Mouse (Mus musculus): Measurements from ENCODE around the gene Pdzd2. TPM values are rescaled to one million over a fixed set of nuclear protein-coding genes. Genes with fewer than 3 reads are reported as not detected.

Gene Pdzd2
- polyA plus RNA-seq, 1 experiment: 19.8 TPM

DNA sequence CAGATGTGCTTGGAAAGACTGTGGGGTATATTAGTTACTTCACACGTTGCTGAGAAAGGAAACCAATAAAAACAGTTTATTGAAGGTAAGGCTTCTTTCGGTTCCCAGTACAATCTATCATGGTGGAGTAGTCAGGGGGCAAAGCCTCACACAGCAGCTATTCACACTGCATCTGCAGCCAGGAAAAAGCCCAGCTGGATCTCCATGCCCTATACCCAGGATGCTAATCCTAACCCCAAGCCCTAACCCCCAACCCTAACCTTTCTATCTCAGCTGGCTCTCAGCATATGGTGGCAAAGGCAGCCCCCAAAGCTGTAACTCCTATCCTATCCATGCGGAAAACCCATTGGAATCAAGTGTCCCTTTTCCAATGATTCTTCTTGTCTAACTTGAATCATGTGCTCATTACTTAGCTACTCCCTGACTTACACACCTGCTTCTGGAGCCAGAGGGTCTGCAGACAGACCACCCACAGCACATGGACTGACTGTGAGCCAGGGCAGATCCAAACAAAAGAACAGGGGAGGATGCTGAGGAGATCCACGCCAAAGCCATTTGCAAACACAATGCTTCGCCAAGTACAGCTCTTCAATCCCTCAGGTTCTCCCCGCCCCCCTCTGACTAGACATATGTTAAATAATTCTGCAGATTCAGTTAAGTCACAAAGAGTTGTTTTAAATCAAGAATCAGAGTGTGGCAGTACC, 83.6 kb downstream of the Pdzd2 start:
- Histone ChIP-seq H3K4me1 (ENCODE audit: control insufficient read depth, insufficient read depth, low read length) (peaks cover 2% of the 10 kb centered on the region; the same call in 1 of the 2 replicates), H3K27ac (ENCODE audit: insufficient read depth, low read length) (no peak overlapping the region), H3K4me3 (ENCODE audit: insufficient read depth, low read length) (no peak overlapping the region)
- no peak for TF ChIP-seq POLR2A (IDR thresholded peaks at IDR 0.05; ENCODE audit: extremely low read depth, insufficient read depth, low read length)
- TF ChIP-seq CTCF (IDR thresholded peaks at IDR 0.05; ENCODE audit: extremely low read depth, insufficient read depth, low read length): no peak

DNA sequence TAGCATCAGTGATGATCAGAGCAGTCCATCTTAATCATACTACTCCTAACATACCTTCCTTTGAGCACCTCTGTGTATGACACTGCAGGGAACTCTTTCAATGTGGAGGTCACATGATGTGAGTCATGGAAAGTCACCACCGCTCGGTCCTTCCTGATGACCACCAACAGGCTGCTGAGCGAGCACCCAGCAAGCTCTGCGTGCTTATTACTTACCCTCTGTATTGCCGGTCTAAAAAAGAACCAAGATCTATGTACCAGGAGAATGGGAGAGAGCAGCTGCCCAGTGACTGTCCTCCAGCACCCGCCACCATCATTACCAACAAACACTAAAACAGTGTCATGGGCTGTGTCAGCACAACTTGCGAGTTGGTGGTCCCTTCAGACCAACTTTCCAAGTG, 84.4 kb downstream of the Pdzd2 start:
- no peak for TF ChIP-seq POLR2A (IDR thresholded peaks at IDR 0.05; ENCODE audit: extremely low read depth, insufficient read depth, low read length)
- no peak for TF ChIP-seq CTCF (IDR thresholded peaks at IDR 0.05; ENCODE audit: extremely low read depth, insufficient read depth, low read length)
- H3K27ac ChIP-seq (ENCODE audit: insufficient read depth, low read length): no peak overlapping the region
- no peak overlapping the region for H3K4me3 ChIP-seq (ENCODE audit: insufficient read depth, low read length)
- H3K4me1 ChIP-seq (ENCODE audit: control insufficient read depth, insufficient read depth, low read length): no peaks in the 10 kb centered on the region

DNA sequence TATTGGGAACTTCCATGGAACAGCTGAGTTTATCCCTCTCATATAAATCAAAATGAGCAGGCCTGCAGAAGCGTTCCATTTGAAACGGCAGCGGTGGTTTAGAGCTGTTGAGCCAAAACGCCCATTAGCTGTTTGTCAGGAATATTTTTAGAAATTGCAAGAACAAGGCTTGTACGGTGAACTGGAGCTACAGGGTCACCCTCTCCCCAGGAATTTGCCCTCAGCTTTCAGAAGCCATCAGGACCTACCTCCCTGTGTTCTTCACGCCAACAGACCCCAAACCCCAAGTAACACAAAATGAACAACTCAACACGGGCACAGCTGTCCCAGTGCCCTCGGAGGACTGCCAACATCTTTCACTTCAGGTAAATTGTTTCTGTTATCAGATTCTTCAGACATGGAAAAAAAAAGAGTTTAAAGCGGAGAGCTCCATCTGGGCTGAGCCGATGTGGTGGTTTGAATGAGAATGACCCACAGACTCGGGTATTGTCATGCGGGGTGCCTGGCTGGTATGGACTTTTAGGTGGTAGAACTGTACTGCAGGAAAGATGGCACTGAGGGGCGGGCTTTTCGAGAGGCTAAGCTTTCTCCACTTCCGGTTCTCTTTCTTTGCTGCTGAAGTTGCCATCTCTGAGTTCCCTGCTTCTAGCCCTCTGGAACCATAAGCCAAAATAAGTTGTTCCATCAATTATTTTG, 87.2 kb downstream of the Pdzd2 start:
- no peak for TF ChIP-seq CTCF (IDR thresholded peaks at IDR 0.05; ENCODE audit: extremely low read depth, insufficient read depth, low read length)
- no peak for TF ChIP-seq POLR2A (IDR thresholded peaks at IDR 0.05; ENCODE audit: extremely low read depth, insufficient read depth, low read length)
- Histone ChIP-seq H3K4me1 (ENCODE audit: control insufficient read depth, insufficient read depth, low read length) (peaks cover 3% of the 10 kb centered on the region; the same call in 1 of the 2 replicates), H3K4me3 (ENCODE audit: insufficient read depth, low read length) (no peak overlapping the region), H3K27ac (ENCODE audit: insufficient read depth, low read length) (no peak overlapping the region)

DNA sequence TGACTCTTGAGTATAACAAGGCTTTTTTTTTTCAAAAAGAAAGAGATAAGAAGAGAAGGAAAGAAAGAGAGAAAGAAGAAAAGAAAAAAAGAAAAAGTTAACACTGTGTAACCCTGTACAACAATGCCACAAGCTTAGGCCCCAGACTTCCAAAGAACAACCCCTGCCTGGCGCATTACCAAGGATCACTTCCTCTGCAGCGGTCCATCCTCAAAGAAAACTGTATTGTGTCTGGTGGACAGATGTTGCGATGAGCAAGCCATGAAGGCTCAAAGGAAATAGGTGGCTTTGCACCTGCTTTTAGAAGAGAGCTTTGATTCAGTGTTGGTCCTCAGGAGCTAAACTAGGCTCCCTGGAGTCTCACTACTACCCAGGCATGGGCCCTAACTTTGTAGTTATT, 89.5 kb downstream of the Pdzd2 start:
- Histone ChIP-seq H3K4me1 (ENCODE audit: control insufficient read depth, insufficient read depth, low read length) (peaks cover 3% of the 10 kb centered on the region; the same call in 1 of the 2 replicates), H3K27ac (ENCODE audit: insufficient read depth, low read length) (no peak overlapping the region), H3K4me3 (ENCODE audit: insufficient read depth, low read length) (no peak overlapping the region)
- TF ChIP-seq POLR2A (IDR thresholded peaks at IDR 0.05; ENCODE audit: extremely low read depth, insufficient read depth, low read length) (no peak), CTCF (IDR thresholded peaks at IDR 0.05; ENCODE audit: extremely low read depth, insufficient read depth, low read length) (no peak)

DNA sequence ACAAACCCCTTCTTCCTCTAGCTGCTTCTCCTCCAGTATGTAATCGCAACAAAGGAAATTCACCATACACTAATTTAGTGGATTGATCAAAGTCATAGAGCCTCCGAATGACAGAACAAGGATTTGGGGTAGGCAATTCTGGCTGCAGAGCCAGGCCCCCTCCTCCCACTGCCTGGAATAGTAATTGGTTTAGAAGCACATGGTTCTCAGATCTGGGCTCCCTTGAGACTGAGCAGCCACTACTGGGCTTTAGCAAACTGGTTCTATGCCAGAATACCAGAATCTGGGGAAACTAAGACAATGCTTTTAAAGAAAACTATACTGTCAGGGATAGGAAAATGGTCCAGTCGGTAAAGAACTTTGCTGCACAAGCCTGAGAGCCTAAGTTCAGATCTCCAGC, 90.0 kb downstream of the Pdzd2 start:
- no peak overlapping the region for H3K27ac ChIP-seq (ENCODE audit: insufficient read depth, low read length)
- H3K4me1 ChIP-seq (ENCODE audit: control insufficient read depth, insufficient read depth, low read length): peaks cover 3% of the 10 kb centered on the region; the same call in 1 of the 2 replicates
- H3K4me3 ChIP-seq (ENCODE audit: insufficient read depth, low read length): no peak overlapping the region
- no peak for TF ChIP-seq POLR2A (IDR thresholded peaks at IDR 0.05; ENCODE audit: extremely low read depth, insufficient read depth, low read length)

DNA sequence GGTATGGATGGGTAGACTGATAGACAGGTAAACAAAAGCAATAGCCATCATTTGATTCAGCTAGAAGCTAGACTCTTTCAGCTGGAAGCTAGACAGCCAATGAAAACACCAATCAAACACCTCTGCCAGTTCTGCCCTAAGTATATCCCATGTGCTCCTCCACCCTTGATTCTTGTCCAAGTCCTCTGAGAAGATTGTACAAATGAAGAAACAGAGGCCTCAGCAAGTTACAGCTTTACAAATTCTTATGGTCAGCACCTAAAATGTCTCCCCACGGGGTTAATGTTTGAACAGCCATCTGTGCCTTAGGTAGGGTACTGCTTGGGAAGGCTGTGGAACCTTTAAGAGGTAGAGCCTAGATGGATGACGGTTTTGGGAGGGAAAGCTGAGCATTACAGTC, 90.6 kb downstream of the Pdzd2 start:
- TF ChIP-seq CTCF (IDR thresholded peaks at IDR 0.05; ENCODE audit: extremely low read depth, insufficient read depth, low read length) (no peak), POLR2A (IDR thresholded peaks at IDR 0.05; ENCODE audit: extremely low read depth, insufficient read depth, low read length) (no peak)

DNA sequence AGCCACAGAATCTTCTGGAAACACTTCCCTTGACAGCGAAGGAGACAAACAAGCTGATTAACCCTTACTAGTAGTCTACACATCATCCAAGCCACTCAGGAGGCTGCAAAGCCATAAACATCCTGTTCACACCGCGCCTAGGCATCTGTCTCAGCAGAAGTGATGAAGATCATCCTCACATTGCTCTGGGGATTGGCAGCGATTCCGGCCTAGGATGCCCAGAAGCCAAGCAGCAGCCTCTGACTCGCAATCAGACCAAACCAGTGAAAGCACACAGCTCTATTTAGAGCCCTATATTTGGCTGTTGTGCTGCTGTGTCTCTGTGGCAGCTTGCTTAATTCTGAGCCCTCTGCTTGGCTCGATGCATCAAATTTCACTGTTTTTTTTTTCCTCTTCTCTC, 99.0 kb downstream of the Pdzd2 start:
- H3K4me1 ChIP-seq (ENCODE audit: control insufficient read depth, insufficient read depth, low read length): peaks cover 2% of the 10 kb centered on the region; the same call in 1 of the 2 replicates
- no peak overlapping the region for H3K27ac ChIP-seq (ENCODE audit: insufficient read depth, low read length)
- TF ChIP-seq CTCF (IDR thresholded peaks at IDR 0.05; ENCODE audit: extremely low read depth, insufficient read depth, low read length) (no peak), POLR2A (IDR thresholded peaks at IDR 0.05; ENCODE audit: extremely low read depth, insufficient read depth, low read length) (no peak)
- H3K4me3 ChIP-seq (ENCODE audit: insufficient read depth, low read length): no peak overlapping the region

More for the DNA sequence above, 90.6 kb downstream of the Pdzd2 start:
- no peak overlapping the region for H3K27ac ChIP-seq (ENCODE audit: insufficient read depth, low read length)
- H3K4me1 ChIP-seq (ENCODE audit: control insufficient read depth, insufficient read depth, low read length): peaks cover 3% of the 10 kb centered on the region; the same call in 1 of the 2 replicates
- no peak overlapping the region for H3K4me3 ChIP-seq (ENCODE audit: insufficient read depth, low read length)

DNA sequence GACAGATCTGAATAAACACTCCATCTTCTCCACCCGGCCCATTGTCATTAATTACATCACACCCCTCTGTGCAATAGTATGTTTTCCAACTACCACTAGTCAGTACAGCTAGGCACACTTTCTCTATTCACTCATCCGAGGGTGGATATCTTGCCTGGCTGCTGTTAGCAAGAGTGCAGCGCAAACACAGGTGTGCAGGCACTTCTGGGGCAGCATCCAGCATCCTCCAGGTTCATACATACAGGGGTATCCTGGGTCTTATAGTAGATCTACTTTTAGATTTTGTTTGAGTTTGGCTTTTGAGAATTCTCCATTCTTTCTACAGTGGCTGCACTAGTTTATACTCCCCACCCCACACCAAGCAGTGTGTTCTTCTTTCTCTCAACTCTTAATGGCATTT, 99.9 kb downstream of the Pdzd2 start:
- no peak overlapping the region for H3K27ac ChIP-seq (ENCODE audit: insufficient read depth, low read length)
- TF ChIP-seq CTCF (IDR thresholded peaks at IDR 0.05; ENCODE audit: extremely low read depth, insufficient read depth, low read length): no peak
- H3K4me1 ChIP-seq (ENCODE audit: control insufficient read depth, insufficient read depth, low read length): peaks cover 2% of the 10 kb centered on the region; the same call in 1 of the 2 replicates
- H3K4me3 ChIP-seq (ENCODE audit: insufficient read depth, low read length): no peak overlapping the region

DNA sequence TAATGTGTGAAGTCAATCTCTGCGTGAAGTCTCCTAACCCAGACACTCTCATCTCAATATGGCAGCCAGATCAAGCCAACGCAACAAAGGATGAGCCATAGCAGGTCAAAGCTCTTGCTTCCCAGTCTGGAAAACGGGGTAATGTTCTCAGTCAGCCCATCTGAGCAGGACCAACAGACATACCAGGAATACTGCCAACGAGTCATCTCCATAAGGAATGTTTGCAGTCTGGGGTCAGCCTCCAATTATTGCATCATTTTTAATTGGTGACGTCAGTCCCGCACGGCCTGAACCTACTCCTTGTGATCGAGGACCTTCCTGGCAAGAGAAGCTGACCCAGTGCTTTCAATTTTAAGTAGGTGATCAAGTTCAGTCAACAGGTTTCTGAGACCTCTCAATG, 100.5 kb downstream of the Pdzd2 start:
- TF ChIP-seq POLR2A (IDR thresholded peaks at IDR 0.05; ENCODE audit: extremely low read depth, insufficient read depth, low read length) (no peak), CTCF (IDR thresholded peaks at IDR 0.05; ENCODE audit: extremely low read depth, insufficient read depth, low read length) (no peak)
- H3K4me3 ChIP-seq (ENCODE audit: insufficient read depth, low read length): no peak overlapping the region
- H3K4me1 ChIP-seq (ENCODE audit: control insufficient read depth, insufficient read depth, low read length): peaks cover 2% of the 10 kb centered on the region; the same call in 1 of the 2 replicates
- no peak overlapping the region for H3K27ac ChIP-seq (ENCODE audit: insufficient read depth, low read length)
